Mouse (Mus musculus) ZHBTc4 (cell line): ENCODE data around the gene Psmg1.
A peak's percentile ranks its signal among the peaks of the same experiment; 100 is the strongest.

ENCODE experiments used
- DNase-seq: peaks from one replicate; pipeline ENCODE4 v3.0.0-alpha.2; 2011; ENCODE audit warnings: low read depth, low spot score

Psmg1 gene

GRCm38 (mm10) chr16:95958080-95958479 is 32.7 kb downstream of the Psmg1 start:
- no peak for DNase-seq

- peak; percentile 84 for DNase-seq
Observed at GRCm38 (mm10) chr16:95956618-95957017, 34.1 kb downstream of the Psmg1 start.

- DNase-seq = no peak
Observed at GRCm38 (mm10) chr16:95955716-95956346, 34.9 kb downstream of the Psmg1 start.

GRCm38 (mm10) chr16:95954341-95954740 is 36.4 kb downstream of the Psmg1 start:
- peak; percentile 38 for DNase-seq

GRCm38 (mm10) chr16:95953159-95953650 is 37.6 kb downstream of the Psmg1 start:
- peak; percentile 82 for DNase-seq

- peak; percentile 81 for DNase-seq
Observed at GRCm38 (mm10) chr16:95951471-95951870, 39.3 kb downstream of the Psmg1 start.

- peak; percentile 87 for DNase-seq
Observed at GRCm38 (mm10) chr16:95945389-95946311, 45.1 kb downstream of the Psmg1 start.

- peak; percentile 54 for DNase-seq
Observed at GRCm38 (mm10) chr16:95943186-95943585, 47.6 kb downstream of the Psmg1 start.

GRCm38 (mm10) chr16:95941575-95941974 is 49.2 kb downstream of the Psmg1 start:
- no peak for DNase-seq

GRCm38 (mm10) chr16:95935495-95935961 is 55.2 kb downstream of the Psmg1 start:
- DNase-seq = no peak

GRCm38 (mm10) chr16:95932860-95933259 is 57.9 kb downstream of the Psmg1 start:
- no peak for DNase-seq

GRCm38 (mm10) chr16:95931509-95931908 is 59.3 kb downstream of the Psmg1 start:
- DNase-seq = no peak
